Mouse (Mus musculus) left cerebral cortex, postnatal 14 days (tissue): ENCODE measurements around the gene Stx5a. TPM values are rescaled to one million over a fixed set of nuclear protein-coding genes. Genes with fewer than 3 reads are reported as not detected.

Experiments
- DNase-seq, 2 experiments: peaks; one replicate each; pipeline ENCODE4 v3.0.0; 2021 to 2022; ENCODE audit warnings: low spot score in 2 of 2, mixed read lengths in 1 of 2
- intact Hi-C: fragments of 180-260 bp; cut with DNase I; formaldehyde crosslinking; loops from one replicate; pipeline ENCODE4 v1.15.1; 2025
- total RNA-seq, 2 experiments: library from RNA; stranded (reverse); gene quantifications; 2 replicates each; pipeline ENCODE4 v1.2.3; 2021

Gene Stx5a
- total RNA-seq, 2 experiments from 2014 or later, result 63.6 to 64.6 TPM

DNA sequence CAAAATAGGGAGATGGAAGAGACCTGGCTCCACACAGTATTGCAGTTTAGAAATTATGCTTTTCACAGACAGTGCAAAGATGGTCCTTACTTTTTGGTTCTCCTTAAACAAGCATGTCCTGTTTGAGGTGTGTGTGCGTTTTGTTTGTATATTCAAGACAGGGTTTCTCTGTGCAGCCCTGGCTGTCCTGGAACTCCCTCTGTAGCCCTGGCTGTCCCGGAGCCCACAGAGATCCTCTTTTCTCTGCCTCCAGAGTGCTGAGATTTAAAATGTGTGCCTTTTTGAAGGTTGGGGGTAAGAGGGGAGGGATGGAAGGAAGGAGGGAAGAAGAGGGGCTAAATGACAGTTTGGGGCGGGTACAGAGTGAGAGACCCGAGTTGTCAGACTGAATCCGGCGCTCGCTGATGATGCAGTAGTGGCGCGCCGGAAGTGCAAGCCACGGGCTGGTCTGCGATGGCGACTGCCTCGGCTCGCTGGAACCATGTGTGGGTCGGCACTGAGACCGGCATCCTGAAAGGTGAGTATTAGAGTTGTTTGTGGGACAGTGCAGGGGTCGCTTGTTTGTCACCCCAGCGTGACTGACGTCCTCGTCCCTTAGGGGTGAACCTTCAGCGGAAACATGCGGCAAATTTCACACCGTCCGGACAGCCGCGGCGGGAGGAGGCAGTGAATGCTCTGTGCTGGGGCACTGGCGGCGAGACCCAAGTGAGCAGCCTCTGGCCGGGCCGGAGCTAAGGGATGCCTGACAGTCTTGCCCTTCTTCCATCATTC, 5.6 kb upstream of the Stx5a start, which contains the start of gene Wdr74:
Gene Wdr74, plus strand, starts transcription at position 439 of the 771 bp plus-strand sequence.
- intact Hi-C loops, result no loop called here
- DNase-seq, result peak; percentile 94

DNA sequence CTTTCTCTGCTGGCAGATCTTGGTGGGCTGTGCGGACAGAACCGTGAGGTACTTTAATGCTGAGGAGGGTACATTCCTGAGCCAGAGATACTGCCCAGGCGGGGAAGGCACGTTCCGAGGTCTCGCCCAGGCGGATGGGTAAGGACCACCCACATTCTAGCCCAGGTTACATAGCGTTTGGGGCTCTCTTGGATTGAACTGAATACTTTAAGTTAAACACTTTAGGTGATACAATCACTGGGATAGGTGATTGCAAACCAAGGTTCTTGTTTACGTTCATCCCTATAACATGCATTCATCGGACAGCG, 5.1 kb upstream of the Stx5a start:
- intact Hi-C loops, result no loop called here
- no peak for DNase-seq

DNA sequence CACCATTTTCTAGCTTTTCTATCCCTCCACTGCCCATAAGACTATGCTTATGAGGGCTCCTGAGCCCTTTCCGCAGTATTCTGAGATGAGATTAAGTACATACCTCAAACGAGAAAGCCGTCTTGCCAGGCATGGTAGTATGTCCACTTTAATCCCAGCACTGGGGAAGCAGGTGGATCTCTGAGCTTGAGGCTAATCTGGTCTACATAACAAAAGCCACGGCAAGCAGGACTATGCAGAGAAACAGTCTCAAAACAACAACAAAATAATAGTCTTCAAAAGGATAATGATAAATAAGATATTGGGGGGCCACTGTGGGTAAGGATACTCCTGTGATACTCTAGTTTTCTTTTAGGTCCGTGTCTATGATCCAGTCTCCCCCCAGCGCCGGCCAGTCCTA, 2.3 kb upstream of the Stx5a start:
- DNase-seq, result no peak
- intact Hi-C loops, result no loop called here

GRCm38 (mm10) chr19:8739646-8740045, 1.6 kb upstream of the Stx5a start:
- intact Hi-C loops, result no loop called here

DNA sequence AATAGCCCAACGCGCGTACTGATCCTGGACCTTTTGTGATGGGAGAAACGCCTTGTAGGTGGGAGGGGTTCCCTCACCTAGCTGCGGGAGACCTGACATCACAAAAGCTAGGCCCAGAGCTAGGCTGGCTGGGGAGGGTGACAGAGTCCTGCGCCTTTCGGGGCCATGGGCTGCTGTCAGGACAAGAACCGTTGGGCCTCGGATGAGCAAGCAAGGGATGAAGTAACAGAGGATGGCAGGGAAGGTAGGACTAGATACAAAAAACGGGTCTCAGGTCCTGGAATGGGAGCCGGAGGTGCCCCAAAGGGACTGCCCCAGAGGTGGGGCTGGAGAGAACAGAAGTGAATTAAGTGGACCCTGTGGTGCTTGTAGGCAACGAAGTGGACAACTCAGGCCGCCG, 610 bp upstream of the Stx5a start, which contains the start of gene 1700092M07Rik:
Gene 1700092M07Rik, plus strand, starts transcription at position 116 of the 400 bp plus-strand sequence.
- intact Hi-C loops, result no loop called here
- DNase-seq, result no peak

More at GRCm38 (mm10) chr19:8739646-8740045, 1.6 kb upstream of the Stx5a start:
- no peak for DNase-seq

DNA sequence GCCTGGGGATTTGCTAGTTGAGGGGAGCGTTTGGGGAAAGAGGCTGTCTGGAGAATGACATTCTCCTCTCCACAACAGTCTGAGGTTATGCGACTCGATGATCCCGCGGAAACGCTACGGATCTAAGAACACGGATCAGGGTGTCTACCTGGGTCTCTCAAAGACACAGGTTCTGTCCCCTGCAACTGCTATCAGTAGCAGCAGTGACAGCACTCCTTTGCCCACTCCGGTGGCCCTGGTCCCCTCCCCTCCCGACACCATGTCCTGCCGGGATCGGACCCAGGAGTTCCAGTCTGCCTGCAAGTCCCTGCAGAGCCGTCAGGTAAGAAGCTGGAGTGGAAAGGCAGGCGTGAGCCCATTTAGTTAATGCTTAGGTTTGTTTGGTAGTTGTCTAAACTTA, 963 bp downstream of the Stx5a start:
- intact Hi-C loops, result no loop called here
- DNase-seq, result no peak

- intact Hi-C loops, result loop anchor here (5.0 kb wide), 1 partner anchor 77 kb away; the partner anchor contains the start of gene Hnrnpul2
- no peak for DNase-seq
Observed at GRCm38 (mm10) chr19:8745382-8745781, 4.2 kb downstream of the Stx5a start.

GRCm38 (mm10) chr19:8747368-8747767, 6.2 kb downstream of the Stx5a start:
- intact Hi-C loops, result loop anchor here (5.0 kb wide), 1 partner anchor 75 kb away; the partner anchor contains the start of gene Hnrnpul2

DNA sequence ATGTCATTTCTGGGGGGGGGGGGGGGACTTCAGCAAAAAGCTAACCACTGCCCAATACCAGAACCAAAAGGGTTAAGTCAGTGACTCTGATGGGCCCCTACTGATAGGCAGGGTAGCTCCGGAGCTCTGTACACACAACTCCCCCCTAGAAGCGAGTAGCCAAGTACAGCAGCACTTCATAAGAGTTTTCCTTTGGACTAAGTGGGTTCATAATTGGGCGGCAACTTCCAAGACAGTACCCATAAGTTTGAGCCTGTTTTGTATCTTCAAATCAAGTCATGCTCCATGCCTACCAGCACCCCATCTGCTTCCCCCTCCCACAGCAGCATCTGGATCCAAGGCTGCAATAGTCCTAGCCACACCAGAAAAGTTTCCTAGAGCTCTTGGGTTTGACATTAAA, 14.4 kb downstream of the Stx5a start:
- intact Hi-C loops, result no loop called here
- DNase-seq, result no peak

More at GRCm38 (mm10) chr19:8747368-8747767, 6.2 kb downstream of the Stx5a start:
- DNase-seq, result no peak

DNA sequence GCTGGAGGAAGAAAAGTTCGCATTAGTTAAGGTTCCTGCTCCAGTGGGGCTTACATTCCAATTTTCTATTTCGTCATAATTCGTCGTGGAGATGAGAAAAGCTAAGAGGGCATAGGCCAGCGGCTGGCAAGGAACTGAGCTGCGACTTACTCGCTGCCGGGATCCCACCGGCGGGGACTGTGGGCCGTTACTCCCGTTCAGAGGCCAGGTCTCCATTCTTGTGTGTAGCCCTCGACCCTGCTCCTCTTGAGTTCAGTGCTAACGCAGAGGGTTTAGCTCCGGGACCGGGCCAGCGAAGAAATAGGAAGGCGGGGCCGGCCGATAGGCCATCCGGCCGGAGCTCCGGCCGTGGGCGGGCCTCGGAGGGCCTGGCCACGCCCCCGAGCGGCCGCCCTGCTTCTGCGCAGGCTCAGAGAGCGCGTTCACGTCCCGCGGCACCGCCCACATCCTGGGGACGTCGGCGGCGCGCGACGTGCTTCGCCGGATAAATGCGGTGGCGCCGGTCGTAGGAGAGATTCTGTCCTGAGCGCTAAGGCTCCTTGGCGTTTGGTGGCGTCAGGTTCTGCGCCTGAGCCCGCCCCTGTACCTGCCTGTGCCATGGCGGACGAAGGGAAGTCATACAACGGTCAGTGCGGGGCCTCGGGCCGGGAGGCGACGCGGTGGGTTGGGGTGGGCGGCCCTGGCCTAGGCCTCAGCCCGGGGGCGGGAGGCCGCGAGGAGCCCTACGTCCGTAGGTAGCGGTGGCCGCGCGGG, 15.6 kb downstream of the Stx5a start, which contains the start of gene Nxf1:
Gene Nxf1, plus strand, starts transcription at position 439 of the 753 bp plus-strand sequence.
- intact Hi-C loops, result no loop called here

DNA sequence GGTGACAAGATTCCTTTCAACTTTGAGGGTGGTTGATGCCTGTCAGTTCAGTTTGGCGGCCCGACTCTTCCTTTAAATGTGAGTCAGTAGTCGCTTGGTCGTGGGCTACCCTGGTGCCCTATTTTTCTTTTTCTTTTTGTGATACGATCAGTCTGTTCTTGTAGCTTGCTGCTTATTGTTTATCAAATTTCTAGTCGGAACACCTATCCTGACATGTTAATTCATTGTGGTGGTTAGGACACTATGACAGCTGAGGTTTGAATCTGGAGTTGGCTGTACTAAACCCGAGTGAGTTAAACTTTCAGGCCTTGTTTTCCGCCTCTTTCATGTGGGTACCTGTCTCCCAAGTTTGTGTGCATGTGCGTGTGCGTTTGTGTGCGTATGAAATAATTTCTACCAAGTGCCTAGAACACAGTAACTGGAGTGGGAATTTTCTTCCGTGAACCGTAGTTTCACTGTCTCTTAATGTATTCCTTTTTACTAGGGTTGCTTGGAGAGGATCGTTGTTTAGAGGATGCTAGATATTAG, 16.3 kb downstream of the Stx5a start:
- intact Hi-C loops, result no loop called here
- no peak for DNase-seq

More for the DNA sequence above, 15.6 kb downstream of the Stx5a start, which contains the start of gene Nxf1:
- DNase-seq, result peak; percentile 92 to 95

- intact Hi-C loops, result no loop called here
- DNase-seq, result no peak
Observed at GRCm38 (mm10) chr19:8758899-8759298, 17.7 kb downstream of the Stx5a start.

- intact Hi-C loops, result no loop called here
- no peak for DNase-seq
Observed at GRCm38 (mm10) chr19:8760757-8761156, 19.5 kb downstream of the Stx5a start.

DNA sequence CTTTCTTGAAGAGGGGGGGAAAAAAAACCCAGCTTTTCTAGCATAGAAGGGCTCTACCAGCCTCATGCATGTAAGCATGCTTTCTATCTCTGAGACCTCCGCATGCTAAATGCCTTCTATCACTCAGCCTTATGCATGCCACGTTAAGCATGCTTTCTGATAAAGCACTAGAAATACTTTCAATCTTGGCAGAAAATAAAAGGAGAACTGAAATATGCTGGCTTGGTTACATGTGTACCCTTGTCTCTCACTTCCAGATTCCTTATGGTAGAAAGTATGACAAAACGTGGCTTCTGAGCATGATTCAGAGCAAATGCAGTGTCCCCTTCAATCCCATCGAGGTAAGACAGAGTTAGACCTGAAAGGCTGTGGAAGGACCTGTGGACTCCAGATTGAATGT, 22.1 kb downstream of the Stx5a start:
- DNase-seq, result no peak
- intact Hi-C loops, result no loop called here

GRCm38 (mm10) chr19:8765562-8765961, 24.3 kb downstream of the Stx5a start:
- DNase-seq, result no peak
- intact Hi-C loops, result no loop called here

DNA sequence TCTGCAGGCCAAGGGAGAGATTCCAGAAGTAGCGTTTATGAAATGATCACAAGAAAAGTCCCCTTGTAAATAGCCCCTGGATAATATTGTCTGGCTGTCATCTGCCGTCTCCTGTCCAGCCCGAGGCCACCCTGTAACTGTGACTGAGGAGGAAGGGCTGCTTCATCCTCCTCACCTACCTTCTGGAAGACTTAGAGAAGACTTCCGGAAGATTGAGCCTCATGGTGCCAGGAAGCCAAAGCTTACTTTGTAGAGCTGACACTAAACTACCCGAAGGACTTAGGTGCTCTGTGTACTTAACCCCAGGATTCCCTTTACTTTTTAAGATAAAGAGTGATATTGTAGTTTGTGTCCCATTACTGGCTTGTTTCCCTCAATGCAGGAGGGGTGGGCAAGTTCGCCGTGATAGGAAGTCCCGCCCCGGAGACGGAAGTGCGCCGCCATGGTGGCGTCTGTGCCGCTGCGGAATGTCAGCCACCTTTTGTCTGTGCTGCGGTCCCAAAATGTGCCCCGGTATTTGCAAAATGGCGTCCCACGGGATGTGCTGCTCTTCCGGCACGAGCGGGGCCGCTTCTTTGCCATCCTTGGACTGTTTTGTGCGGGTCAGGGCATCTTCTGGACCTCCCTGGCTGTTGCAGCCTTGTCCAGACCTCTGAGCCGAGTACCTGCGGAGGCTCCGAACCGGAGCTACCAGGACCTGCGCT, 29.5 kb downstream of the Stx5a start, which contains the start of gene Tmem223:
Gene Tmem223, plus strand, starts transcription at position 430 of the 704 bp plus-strand sequence.
- DNase-seq, result peak; percentile 81 to 84
- intact Hi-C loops, result no loop called here

- intact Hi-C loops, result no loop called here
- no peak for DNase-seq
Observed at GRCm38 (mm10) chr19:8772996-8773395, 31.8 kb downstream of the Stx5a start.

DNA sequence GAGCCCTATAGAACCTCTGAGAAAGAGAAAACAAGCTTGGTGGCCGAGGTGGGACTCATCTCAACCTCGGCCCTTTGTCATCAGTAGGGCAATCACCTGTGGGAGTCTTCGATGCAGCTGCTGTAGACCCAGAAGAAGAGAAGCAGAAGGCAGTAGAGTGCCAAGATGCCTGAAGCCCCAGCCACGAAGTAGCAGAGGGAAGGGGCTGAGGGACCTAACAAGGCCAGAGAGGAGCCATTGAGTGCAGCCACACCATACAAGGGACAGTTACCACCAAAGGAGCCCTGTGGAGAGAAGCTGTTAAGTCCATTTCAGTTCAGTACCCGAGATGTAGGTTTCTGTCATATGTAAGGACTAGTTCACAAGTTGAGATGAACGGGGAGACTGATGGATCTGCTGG, 32.2 kb downstream of the Stx5a start:
- intact Hi-C loops, result no loop called here
- DNase-seq, result no peak

DNA sequence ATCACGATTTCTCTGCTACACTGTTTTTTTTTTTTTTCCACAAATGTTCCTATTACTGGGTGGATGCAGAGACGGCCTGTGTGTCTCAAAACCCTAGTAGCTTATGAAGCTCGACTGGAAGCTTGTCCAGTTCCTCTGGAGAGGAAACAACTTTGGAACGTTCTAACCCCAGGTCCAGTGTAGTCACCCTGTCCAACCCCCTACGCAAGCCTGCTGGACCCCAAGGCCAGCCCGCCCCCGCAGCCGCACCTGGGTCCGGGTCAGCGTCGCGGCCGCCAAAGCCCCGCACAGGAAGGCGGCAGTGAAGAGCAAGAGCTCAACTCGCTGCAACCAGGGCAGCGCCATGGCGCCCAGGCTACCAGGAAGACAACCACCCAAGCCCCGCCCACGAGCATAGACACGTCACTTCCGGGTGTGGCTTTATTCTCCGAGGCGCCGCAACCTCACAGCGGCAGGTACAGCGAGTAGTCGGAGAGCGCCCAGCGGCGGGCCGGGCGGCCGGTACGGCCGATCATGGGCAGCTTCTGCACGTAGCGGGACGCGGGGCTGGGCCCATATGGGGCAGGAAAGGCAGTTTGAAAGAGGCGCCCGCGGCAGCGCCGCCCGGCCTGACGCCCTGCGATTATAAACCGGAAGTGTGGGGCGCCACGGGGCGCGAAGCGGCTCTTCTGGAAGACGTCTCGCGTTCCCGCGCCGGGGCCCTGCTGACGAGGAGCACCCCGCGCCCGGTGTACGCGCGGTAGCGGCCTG, 33.0 kb downstream of the Stx5a start, which contains the start of gene Tmem179b:
Gene Tmem179b, minus strand, starts transcription at position 382 of the 750 bp plus-strand sequence.
- DNase-seq, result peak; percentile 96
- intact Hi-C loops, result no loop called here
